Mouse (Mus musculus) lung, postnatal 10 days (tissue): ENCODE results near the gene Ccp110.

Experiments used
- DNase-seq: peaks from one replicate; pipeline ENCODE4 v3.0.0; 2021

Gene Ccp110

GRCm38 (mm10) chr7:118769655-118770054, 57.3 kb downstream of the Ccp110 start:
- no peak for DNase-seq

- DNase-seq = no peak
These were observed 60.7 kb downstream of the Ccp110 start for GRCm38 (mm10) chr7:118773027-118773426.

GRCm38 (mm10) chr7:118775991-118776390, 63.6 kb downstream of the Ccp110 start:
- no peak for DNase-seq

GRCm38 (mm10) chr7:118776491-118776890, 64.1 kb downstream of the Ccp110 start:
- no peak for DNase-seq

GRCm38 (mm10) chr7:118777598-118778394, 65.4 kb downstream of the Ccp110 start:
- peak; percentile 71 for DNase-seq

GRCm38 (mm10) chr7:118778561-118778960, 66.2 kb downstream of the Ccp110 start:
- DNase-seq = no peak

GRCm38 (mm10) chr7:118783305-118784001, 71.1 kb downstream of the Ccp110 start:
- no peak for DNase-seq

GRCm38 (mm10) chr7:118786091-118786490, 73.7 kb downstream of the Ccp110 start:
- no peak for DNase-seq
